Mouse (Mus musculus) testis, adult 10 weeks (tissue): ENCODE results near the gene Rgs5. TPM values are rescaled to one million over a fixed set of nuclear protein-coding genes. Genes with fewer than 3 reads are reported as not detected.

Source experiments
- polyA plus RNA-seq: library from polyadenylated mRNA; stranded (reverse); fragments of 350-450 nt; fragmentation: Illumina TruSeq; extraction: RNeasy Lipid Tissue Mini Kit (QIAGEN cat#74804); gene quantifications from one replicate; pipeline ENCODE4 v1.2.3, GENCODE M21; 2014; ENCODE audit warnings: low read depth, low replicate concordance

The Rgs5 gene
- polyA plus RNA-seq = 11.1 TPM

GRCm38 (mm10) chr1:169655256-169655655 lies at the start of gene Rgs5:
Gene Rgs5 (plus strand): TSS chr1:169655501.

Other genes with a start within 250 kb of the Rgs5 start
- gene Nuf2, start 124.0 kb upstream of the Rgs5 start, polyA plus RNA-seq = 204 TPM
- 2.3 TPM for gene Rgs4, start 92.1 kb downstream of the Rgs5 start, polyA plus RNA-seq